Mouse (Mus musculus) olfactory bulb, adult 2 months (tissue): ENCODE results near the gene Ttc19. TPM values are rescaled to one million over a fixed set of nuclear protein-coding genes. Genes with fewer than 3 reads are reported as not detected.
"Not testable (repeated sequence)": the region's sequence is repeated elsewhere in the genome, so short reads cannot be mapped to it uniquely, and the experiment has no call there.

Source experiments
- H3K27ac ChIP-seq: fragments of 200-500 bp; 2 replicates; pipeline ENCODE4 v1.5.1; 2012; ENCODE audit warnings: low read depth, low read length; ENCODE audit not compliant: insufficient read depth
- H3K4me1 ChIP-seq: fragments of 200-500 bp; 2 replicates; pipeline ENCODE4 v1.6.1; 2012; ENCODE audit warnings: low read length; ENCODE audit not compliant: control insufficient read depth, insufficient read depth
- H3K4me3 ChIP-seq: fragments of 200-500 bp; 2 replicates; pipeline ENCODE4 v1.5.1; 2012; ENCODE audit warnings: mild to moderate bottlenecking, low read depth, low read length, moderate library complexity; ENCODE audit not compliant: insufficient read depth
- CTCF ChIP-seq: fragments of 200-500 bp; IDR thresholded peaks from 2 replicates; pipeline ENCODE4 v1.5.1; 2012; ENCODE audit warnings: low read depth, mild to moderate bottlenecking, low read length, moderate library complexity; ENCODE audit not compliant: insufficient read depth
- POLR2A ChIP-seq: fragments of 200-500 bp; IDR thresholded peaks from 2 replicates; pipeline ENCODE4 v1.6.1; 2012; ENCODE audit warnings: mild to moderate bottlenecking, low read depth, low read length, moderate library complexity; ENCODE audit not compliant: insufficient read depth
- WGBS: fragments of 180-500 bp; shearing (Covaris S2); methylation state at CpG from one replicate; pipeline ENCODE4 v1.1.7; 2018; 5-methylcytosine and 5-hydroxymethylcytosine counted together
- polyA plus RNA-seq: library from polyadenylated mRNA; stranded (reverse); fragments of >200 nt; gene quantifications from 2 replicates; pipeline ENCODE4 v1.2.4, GENCODE M21; 2012; ENCODE audit warnings: low replicate concordance; ENCODE audit not compliant: missing spikeins, insufficient read depth, insufficient read length

The Ttc19 gene
- polyA plus RNA-seq, 1 experiment = not detected

DNA sequence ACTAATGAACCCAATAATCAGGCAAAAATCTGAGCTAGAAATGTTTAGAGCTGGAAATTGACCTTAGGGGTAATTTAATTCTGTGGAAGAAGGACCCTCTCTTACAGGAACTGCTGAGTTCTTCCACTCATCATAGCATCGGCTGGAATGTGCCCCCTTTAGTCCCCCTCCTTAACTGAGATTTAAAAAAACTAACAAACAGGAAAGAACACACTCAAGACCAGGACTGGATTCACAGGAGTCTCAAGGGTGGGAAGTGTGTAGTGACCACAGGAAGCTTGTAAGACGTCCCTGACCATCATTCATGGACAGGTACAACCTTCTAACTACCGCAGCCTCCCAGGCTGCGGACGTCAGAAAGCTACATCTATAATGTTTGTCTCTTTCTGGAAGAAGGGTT, 10.4 kb upstream of the Ttc19 start:
- H3K4me3 ChIP-seq = no peak overlapping the region
- H3K27ac ChIP-seq = no peak overlapping the region
- WGBS = 83% methylated on average over 5 of the region's 5 CpGs
- no peaks in the 10 kb centered on the region; the same call in none of the 2 replicates for H3K4me1 ChIP-seq
- TF ChIP-seq POLR2A = no peak
- TF ChIP-seq CTCF = no peak

- H3K4me3 ChIP-seq = no peak overlapping the region
- WGBS = 68% methylated on average over 8 of the region's 8 CpGs
- H3K27ac ChIP-seq = no peak overlapping the region
- no peaks in the 10 kb centered on the region for H3K4me1 ChIP-seq
- no peak for TF ChIP-seq POLR2A
- TF ChIP-seq CTCF = no peak
Measured at GRCm38 (mm10) chr11:62277086-62277485, 4.2 kb upstream of the Ttc19 start.

GRCm38 (mm10) chr11:62278027-62278426, 3.2 kb upstream of the Ttc19 start:
- TF ChIP-seq CTCF (0 out of 2 replicates have a peak, but pooled peaks have one; percentile 37), POLR2A (no peak)
- Histone ChIP-seq H3K4me3 (no peak overlapping the region), H3K27ac (no peak overlapping the region), H3K4me1 (0 out of 2 replicates have a peak, but pooled peaks cover under 1% of the 10 kb centered on the region)
- WGBS = 25% methylated on average over 5 of the region's 5 CpGs

GRCm38 (mm10) chr11:62281601-62281997, 326 bp downstream of the Ttc19 start:
- peak overlapping the region; percentile 90 for H3K4me3 ChIP-seq
- WGBS = under 1% methylated on average over 42 of the region's 57 CpGs
- no peak for TF ChIP-seq CTCF
- no peak for TF ChIP-seq POLR2A
- H3K27ac ChIP-seq = peak overlapping the region; percentile 60; the same call in 1 of the 2 replicates
- 0 out of 2 replicates have a peak, but pooled peaks cover 2% of the 10 kb centered on the region for H3K4me1 ChIP-seq

- H3K4me3 ChIP-seq, H3K4me1 ChIP-seq, H3K27ac ChIP-seq: not testable (repeated sequence)
- 92% methylated on average over 3 of the region's 3 CpGs for WGBS
Measured at GRCm38 (mm10) chr11:62284020-62284419, 2.7 kb downstream of the Ttc19 start.

DNA sequence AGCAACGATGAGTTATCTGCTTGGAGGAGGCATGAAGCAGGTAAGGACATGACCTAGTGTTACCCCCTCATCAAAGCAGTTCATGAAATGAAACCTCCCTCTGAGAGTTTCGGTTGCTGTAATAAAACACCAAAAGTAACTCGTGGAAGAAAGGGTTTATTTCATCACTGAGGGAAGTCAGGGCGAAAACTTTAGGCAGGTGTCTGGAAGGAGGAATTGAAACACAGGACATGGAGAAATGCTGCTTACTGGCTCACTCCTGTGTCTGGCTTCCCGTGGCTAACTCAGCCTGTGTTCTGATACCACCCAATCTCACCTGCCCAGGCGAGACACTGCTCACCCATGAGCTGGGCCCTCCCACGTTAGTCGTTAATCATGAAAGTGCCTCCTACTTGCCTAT, 3.7 kb downstream of the Ttc19 start:
- WGBS = 88% methylated on average over 8 of the region's 8 CpGs
- TF ChIP-seq POLR2A (no peak), CTCF (no peak)
- 0 out of 2 replicates have a peak, but pooled peaks cover 2% of the 10 kb centered on the region for H3K4me1 ChIP-seq
- no peak overlapping the region for H3K27ac ChIP-seq
- no peak overlapping the region for H3K4me3 ChIP-seq

- Histone ChIP-seq H3K4me1 (0 out of 2 replicates have a peak, but pooled peaks cover 2% of the 10 kb centered on the region), H3K4me3 (no peak overlapping the region), H3K27ac (no peak overlapping the region)
- TF ChIP-seq POLR2A (no peak), CTCF (no peak)
- WGBS = 100% methylated on average over 1 of the region's 1 CpGs
Measured at GRCm38 (mm10) chr11:62287700-62288099, 6.4 kb downstream of the Ttc19 start.

DNA sequence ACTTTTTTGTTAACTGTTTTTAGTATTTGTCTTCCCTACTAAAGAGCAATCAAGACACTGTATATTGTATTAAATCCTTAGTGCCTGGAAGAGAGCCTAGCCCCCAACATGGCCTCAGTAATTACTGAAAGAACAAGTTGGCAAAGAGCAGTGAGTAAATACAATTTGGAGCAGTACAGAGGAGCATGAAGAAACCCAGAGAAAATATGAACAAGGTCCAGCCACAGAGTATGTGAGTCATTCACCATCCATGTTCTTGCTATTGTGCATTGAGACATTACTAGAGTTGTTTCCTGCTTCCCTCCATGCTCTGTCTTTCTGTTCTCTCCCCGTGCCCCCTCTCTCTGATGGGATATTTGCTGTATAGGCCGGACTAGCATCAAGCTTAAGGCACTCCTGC, 12.8 kb downstream of the Ttc19 start:
- Histone ChIP-seq H3K4me3 (no peak overlapping the region), H3K4me1 (no peaks in the 10 kb centered on the region), H3K27ac (no peak overlapping the region)
- TF ChIP-seq POLR2A (no peak), CTCF (no peak)
- WGBS = 74% methylated on average over 2 of the region's 2 CpGs

GRCm38 (mm10) chr11:62298883-62299282, 17.6 kb downstream of the Ttc19 start:
- H3K4me3 ChIP-seq = no peak overlapping the region
- H3K4me1 ChIP-seq = 0 out of 2 replicates have a peak, but pooled peaks cover 2% of the 10 kb centered on the region
- H3K27ac ChIP-seq = no peak overlapping the region
- WGBS = 84% methylated on average over 6 of the region's 6 CpGs
- no peak for TF ChIP-seq CTCF
- TF ChIP-seq POLR2A = no peak

GRCm38 (mm10) chr11:62305866-62306265, 24.6 kb downstream of the Ttc19 start:
- TF ChIP-seq POLR2A (no peak), CTCF (no peak)
- no peak overlapping the region for H3K4me3 ChIP-seq
- WGBS = 53% methylated on average over 2 of the region's 2 CpGs
- no peak overlapping the region for H3K27ac ChIP-seq
- peaks cover 5% of the 10 kb centered on the region; the same call in 1 of the 2 replicates for H3K4me1 ChIP-seq
